Mouse (Mus musculus): ENCODE measurements around the gene Taf1c. TPM values are rescaled to one million over a fixed set of nuclear protein-coding genes. Genes with fewer than 3 reads are reported as not detected.

The Taf1c gene
- polyA plus RNA-seq, 1 experiment from 2014 or later, result 11.7 TPM

DNA sequence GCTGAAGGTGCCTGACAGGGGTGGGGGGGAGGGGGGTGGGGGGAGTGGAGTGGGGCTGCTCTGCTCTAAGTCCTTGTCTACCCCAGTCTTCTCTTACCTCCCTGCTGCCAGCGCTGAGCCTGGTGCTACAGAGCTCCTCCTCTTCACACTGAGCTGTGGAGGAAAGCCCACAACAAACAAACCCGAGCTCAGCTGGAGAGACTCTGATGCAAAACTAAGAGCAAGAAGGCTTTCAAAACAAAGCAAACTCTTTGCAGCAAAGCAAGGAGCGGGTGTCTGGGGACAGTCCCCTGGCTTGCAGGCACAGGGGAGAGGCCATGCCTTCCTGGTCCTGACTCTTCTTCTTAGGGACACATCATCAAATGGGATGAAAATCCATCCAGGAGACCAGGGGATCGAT, 35.1 kb downstream of the Taf1c start:
- no peak overlapping the region for H3K9ac ChIP-seq

DNA sequence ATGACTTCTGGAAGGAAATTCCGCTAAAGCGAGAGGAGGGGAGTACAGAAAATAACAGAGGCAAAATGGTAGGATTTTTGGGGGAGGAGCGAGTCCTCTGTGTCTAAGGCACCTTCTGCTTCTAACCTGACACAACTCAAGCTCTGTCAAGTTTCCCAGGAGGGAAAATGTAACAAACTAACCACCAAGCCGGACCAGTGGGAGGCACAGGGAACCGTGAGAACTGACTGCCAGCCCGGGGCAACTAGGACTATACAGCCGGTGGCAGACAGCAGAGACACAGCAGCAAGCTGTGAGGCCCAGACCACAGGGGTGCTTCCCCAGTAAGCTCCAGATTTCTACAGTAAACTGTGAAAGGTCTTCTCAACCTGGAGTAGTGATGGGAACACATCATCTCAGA, 36.1 kb downstream of the Taf1c start:
- Histone ChIP-seq H3K9me3 (no peaks in the 10 kb centered on the region), H3K27me3 (no peaks in the 10 kb centered on the region; the same call in 1 of the 2 replicates), H3K4me2 (no peak overlapping the region), H3K27ac (no peak overlapping the region), H3K4me1 (peaks cover 3% of the 10 kb centered on the region), H3K9ac (no peak overlapping the region), H3K4me3 (no peak overlapping the region), H3K36me3 (peaks cover 31% of the 10 kb centered on the region)
- WGBS, result 56% methylated on average over 7 of the region's 7 CpGs
- no peak for ATAC-seq (ENCODE audit: insufficient number of reproducible peaks, low FRiP score, low TSS enrichment, low read depth)

More for the DNA sequence above, 35.1 kb downstream of the Taf1c start:
- WGBS, result 38% methylated on average over 4 of the region's 4 CpGs
- Histone ChIP-seq H3K4me1 (peaks cover 11% of the 10 kb centered on the region), H3K27me3 (no peaks in the 10 kb centered on the region; the same call in 1 of the 2 replicates), H3K9me3 (no peaks in the 10 kb centered on the region), H3K27ac (no peak overlapping the region), H3K4me3 (no peak overlapping the region), H3K36me3 (peaks cover 25% of the 10 kb centered on the region), H3K4me2 (no peak overlapping the region)
- ATAC-seq (ENCODE audit: insufficient number of reproducible peaks, low FRiP score, low TSS enrichment, low read depth), result no peak

DNA sequence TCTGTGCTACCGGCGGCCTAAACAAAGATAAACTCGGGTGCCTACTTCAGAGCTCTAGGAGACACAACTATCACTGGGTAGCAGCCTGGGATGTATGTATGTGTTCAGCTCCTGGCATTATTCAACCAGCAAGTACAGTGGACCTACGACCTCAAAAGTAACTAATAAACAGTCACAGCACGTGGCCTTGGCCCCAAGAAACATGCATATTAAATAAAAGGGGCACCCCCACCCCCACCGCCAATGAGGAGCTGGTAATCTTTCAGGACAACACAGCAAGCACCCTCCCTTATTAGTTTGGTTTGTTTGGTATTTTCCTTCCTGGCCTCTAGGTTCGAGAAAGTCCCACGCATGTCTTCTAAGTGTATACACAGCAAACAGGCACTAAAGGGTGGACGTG, 36.8 kb downstream of the Taf1c start:
- no peak overlapping the region for H3K4me2 ChIP-seq

DNA sequence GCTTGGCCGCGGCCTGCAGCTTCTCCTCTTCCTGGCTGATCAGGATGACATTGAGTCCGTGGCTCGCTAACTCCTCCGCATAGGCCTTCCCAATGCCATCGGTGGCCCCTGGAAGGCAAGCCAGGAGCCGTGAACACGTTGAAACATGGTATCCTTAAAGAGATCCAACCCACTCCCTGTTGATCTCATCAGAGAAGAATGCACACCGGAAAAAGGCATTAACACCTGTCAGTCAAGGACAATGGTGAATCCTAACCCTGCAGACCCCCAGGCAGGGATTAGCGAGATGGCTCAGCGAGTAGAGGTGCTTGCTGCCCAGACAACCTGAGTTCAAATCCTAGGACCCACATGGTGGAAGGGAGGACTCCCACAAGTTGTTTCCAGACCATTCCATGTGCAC, 38.7 kb downstream of the Taf1c start:
- Histone ChIP-seq H3K4me2 (no peak overlapping the region), H3K9ac (no peak overlapping the region), H3K27ac (no peak overlapping the region), H3K4me1 (no peaks in the 10 kb centered on the region), H3K9me3 (no peaks in the 10 kb centered on the region), H3K36me3 (peaks cover 54% of the 10 kb centered on the region), H3K27me3 (no peaks in the 10 kb centered on the region), H3K4me3 (no peak overlapping the region)
- WGBS, result 71% methylated on average over 11 of the region's 11 CpGs
- ATAC-seq (ENCODE audit: insufficient number of reproducible peaks, low FRiP score, low TSS enrichment, low read depth), result no peak

More for the DNA sequence above, 36.8 kb downstream of the Taf1c start:
- no peak for ATAC-seq (ENCODE audit: insufficient number of reproducible peaks, low FRiP score, low TSS enrichment, low read depth)
- peaks cover 38% of the 10 kb centered on the region for H3K36me3 ChIP-seq
- 83% methylated on average over 9 of the region's 9 CpGs for WGBS
- H3K9me3 ChIP-seq, result no peaks in the 10 kb centered on the region
- no peak overlapping the region for H3K27ac ChIP-seq
- H3K4me3 ChIP-seq, result no peak overlapping the region
- H3K27me3 ChIP-seq, result no peaks in the 10 kb centered on the region; the same call in 1 of the 2 replicates
- H3K4me1 ChIP-seq, result no peaks in the 10 kb centered on the region
- H3K9ac ChIP-seq, result no peak overlapping the region

DNA sequence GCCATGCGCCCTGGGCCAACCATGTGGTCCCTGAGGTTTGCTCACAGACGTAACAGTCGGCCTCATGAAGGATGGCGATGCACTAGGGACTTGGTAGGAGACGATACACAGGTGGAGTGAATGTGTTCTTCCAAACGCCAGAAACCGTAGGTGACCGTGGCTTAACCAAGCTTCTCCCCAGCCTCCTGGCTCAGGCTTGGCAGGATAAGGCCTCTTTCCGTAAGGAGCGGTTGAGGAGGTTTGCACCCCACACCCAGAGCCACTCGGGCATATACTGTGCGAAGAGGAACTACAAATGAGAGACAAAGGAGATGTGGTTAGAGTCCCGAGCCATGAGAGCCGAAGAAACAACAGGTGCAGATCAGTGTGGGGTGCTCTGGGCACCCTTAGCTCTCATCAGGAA, 41.2 kb downstream of the Taf1c start:
- 92% methylated on average over 14 of the region's 14 CpGs for WGBS
- Histone ChIP-seq H3K4me3 (no peak overlapping the region), H3K9ac (no peak overlapping the region), H3K4me1 (peaks cover 12% of the 10 kb centered on the region; the same call in 1 of the 2 replicates), H3K36me3 (peaks cover 54% of the 10 kb centered on the region), H3K27ac (no peak overlapping the region), H3K9me3 (no peaks in the 10 kb centered on the region), H3K27me3 (no peaks in the 10 kb centered on the region), H3K4me2 (no peak overlapping the region)
- ATAC-seq (ENCODE audit: insufficient number of reproducible peaks, low FRiP score, low TSS enrichment, low read depth), result no peak

DNA sequence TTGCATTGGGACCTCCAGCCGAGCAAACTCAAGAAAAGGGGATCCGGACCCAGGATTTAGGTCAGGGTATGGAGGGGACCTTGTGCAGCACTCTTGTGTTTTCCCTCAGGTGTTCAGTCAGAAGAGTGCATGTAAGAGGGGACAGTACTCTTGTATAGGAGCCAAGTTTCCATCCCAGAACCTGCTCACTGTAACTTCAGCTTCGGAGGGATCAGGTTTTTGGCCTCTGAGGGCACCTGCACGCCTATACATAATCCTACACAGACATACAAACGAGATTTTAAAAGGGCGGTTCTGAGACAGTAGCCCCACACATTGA, 45.7 kb downstream of the Taf1c start:
- Histone ChIP-seq H3K27ac (peak overlapping the region; percentile 61), H3K36me3 (peaks cover 27% of the 10 kb centered on the region), H3K9me3 (no peaks in the 10 kb centered on the region), H3K27me3 (no peaks in the 10 kb centered on the region), H3K4me3 (peak overlapping the region; percentile 81; the same call in 1 of the 2 replicates), H3K9ac (0 out of 2 replicates have a peak overlapping the region, but pooled peaks have one; percentile 4), H3K4me2 (peak overlapping the region; percentile 60; the same call in 1 of the 2 replicates), H3K4me1 (peaks cover 42% of the 10 kb centered on the region)
- 85% methylated on average over 6 of the region's 6 CpGs for WGBS
- no peak for ATAC-seq (ENCODE audit: insufficient number of reproducible peaks, low FRiP score, low TSS enrichment, low read depth)

DNA sequence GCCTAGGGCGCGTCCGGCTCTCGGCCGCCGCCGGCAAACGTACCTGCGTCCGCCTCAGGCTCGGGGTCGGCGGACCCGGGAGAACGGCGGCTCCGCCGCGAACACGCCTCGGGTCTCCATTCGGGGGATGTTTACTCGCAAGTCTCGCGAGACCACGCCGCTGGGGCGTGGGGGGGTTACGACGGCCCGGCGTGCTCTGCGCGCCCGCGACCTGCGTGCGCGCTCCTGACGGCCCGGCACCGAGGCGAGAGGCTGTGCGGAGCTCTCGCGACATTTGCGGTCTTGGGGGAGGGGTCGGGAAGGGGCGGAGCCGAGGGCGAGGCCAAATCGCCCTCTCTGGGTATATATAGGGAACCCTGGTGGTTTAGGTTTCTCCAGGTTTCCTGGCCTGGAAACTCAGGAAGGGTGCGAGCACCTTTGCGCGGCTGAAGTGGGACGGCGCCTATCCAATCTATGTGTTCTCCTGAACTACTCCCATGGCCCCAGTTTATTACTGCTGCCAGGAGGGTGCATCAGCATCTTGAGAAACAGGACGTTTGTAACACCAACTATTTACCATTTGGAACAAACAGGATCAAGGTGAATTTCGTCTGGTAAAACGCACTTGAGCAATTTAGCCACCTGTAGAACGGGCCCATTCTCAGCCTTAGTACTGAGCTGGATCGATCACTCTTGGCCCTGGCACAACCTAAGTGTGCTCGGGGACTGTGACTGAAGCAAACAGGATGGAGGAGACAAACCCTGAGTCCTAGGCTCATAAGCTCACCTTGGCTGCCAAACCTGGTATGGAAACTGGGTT, 46.2 kb downstream of the Taf1c start, which contains the start of gene Mbtps1:
Gene Mbtps1, minus strand, starts transcription at position 133 of the 799 bp plus-strand sequence.
- H3K27ac ChIP-seq, result peak within 1 kb of the TSS; percentile 95
- peaks cover 43% of the 10 kb centered on the region for H3K4me1 ChIP-seq
- WGBS, result 6% methylated on average over 53 of the region's 63 CpGs
- H3K27me3 ChIP-seq, result no peaks in the 10 kb centered on the region
- peak within 1 kb of the TSS; percentile 69 for H3K4me2 ChIP-seq
- ATAC-seq (ENCODE audit: insufficient number of reproducible peaks, low FRiP score, low TSS enrichment, low read depth), result peak; percentile 97
- H3K4me3 ChIP-seq, result peak within 1 kb of the TSS; percentile 81
- no peaks in the 10 kb centered on the region for H3K9me3 ChIP-seq
- H3K9ac ChIP-seq, result peak within 1 kb of the TSS; percentile 77
- peaks cover 22% of the 10 kb centered on the region for H3K36me3 ChIP-seq

DNA sequence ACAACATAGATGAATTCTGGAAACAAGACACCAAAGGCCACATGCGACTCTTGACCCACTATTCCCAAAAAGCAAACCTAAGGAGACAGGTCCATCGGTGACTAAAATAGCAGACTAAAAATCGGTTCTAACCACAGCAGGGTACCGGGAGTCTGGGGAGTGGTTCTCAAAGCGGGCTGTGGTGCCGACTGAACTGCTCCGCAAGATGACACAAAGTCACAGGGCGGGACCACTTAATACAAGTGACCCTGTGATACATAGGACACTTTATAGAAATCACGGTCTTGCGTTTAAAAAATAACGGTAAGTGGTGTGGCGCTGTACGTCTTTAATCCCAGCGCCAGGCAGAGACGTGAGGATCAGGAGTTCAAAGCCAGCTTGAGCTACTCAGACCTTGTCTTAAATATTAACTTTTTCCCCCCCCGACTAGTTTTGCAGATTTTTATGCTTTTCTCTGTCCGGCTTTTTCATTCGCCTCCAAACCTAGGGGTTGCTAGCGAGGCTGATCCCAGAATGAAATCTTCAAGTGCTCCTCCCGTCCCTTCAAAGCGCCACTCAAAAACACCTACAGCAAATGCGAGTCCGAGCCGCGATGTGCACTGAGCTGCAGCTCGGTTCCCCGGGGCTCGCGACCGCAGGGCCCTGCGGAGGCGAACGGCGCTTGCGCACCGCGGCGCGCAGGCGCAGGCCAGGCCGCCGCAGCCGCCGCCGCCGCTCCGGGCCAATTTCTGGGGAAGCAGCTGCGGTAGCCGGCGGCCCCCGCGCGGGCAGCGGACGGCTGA, 47.0 kb downstream of the Taf1c start:
- H3K4me3 ChIP-seq, result peak overlapping the region; percentile 81
- peak overlapping the region; percentile 95 for H3K27ac ChIP-seq

DNA sequence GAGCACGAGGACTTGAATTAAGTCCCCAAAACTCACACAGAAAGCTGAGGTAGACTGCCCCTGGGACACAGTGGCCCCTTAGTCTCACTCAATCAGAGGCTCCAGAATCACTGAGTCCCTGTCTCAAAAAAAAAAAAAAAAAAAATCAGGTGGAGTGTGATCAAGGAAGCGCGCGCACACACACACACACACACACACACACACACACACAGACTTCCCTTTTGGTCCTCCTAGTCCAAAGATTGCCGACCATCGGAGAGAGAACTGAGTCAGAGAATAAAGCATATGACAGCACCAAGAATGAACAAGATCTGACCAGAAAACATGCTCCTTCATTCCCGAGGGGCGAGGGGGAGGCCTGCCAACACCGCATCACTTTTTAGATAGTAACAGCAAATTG, 47.9 kb downstream of the Taf1c start:
- Histone ChIP-seq H3K9ac (peak overlapping the region; percentile 77; the same call in 1 of the 2 replicates), H3K4me3 (peak overlapping the region; percentile 81), H3K4me1 (peaks cover 56% of the 10 kb centered on the region), H3K36me3 (peaks cover 5% of the 10 kb centered on the region), H3K27ac (no peak overlapping the region), H3K9me3 (no peaks in the 10 kb centered on the region), H3K27me3 (no peaks in the 10 kb centered on the region), H3K4me2 (peak overlapping the region; percentile 69)
- WGBS, result 72% methylated on average over 9 of the region's 9 CpGs
- ATAC-seq (ENCODE audit: insufficient number of reproducible peaks, low FRiP score, low TSS enrichment, low read depth), result no peak

More for the DNA sequence above, 47.0 kb downstream of the Taf1c start:
- H3K9me3 ChIP-seq, result no peaks in the 10 kb centered on the region
- WGBS, result 1% methylated on average over 55 of the region's 55 CpGs
- peak overlapping the region; percentile 69 for H3K4me2 ChIP-seq
- peak overlapping the region; percentile 77 for H3K9ac ChIP-seq
- peak; percentile 89 for ATAC-seq (ENCODE audit: insufficient number of reproducible peaks, low FRiP score, low TSS enrichment, low read depth)
- H3K36me3 ChIP-seq, result peaks cover 14% of the 10 kb centered on the region
- no peaks in the 10 kb centered on the region for H3K27me3 ChIP-seq
- H3K4me1 ChIP-seq, result peaks cover 49% of the 10 kb centered on the region

DNA sequence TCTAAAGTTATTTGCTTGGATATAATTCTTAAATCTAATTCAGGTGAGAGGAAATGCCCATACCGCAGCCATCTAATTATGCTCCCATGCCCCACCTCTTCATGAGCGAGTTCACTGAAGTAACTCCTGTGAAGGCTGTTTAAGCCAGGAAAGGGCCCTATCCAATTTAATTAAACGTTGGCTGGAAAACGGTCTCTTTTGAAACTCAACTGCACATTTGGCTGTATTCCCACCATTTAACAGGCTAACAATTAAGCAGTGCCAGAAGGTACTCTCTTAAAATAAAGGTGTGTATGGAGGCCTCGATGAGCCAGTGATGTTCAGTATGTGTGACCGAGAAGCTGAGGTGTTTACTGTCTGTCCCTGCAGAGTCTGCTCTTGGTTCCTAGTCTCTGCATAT, 49.2 kb downstream of the Taf1c start:
- ATAC-seq (ENCODE audit: insufficient number of reproducible peaks, low FRiP score, low TSS enrichment, low read depth), result no peak
- H3K9ac ChIP-seq, result no peak overlapping the region
- H3K9me3 ChIP-seq, result no peaks in the 10 kb centered on the region
- H3K4me3 ChIP-seq, result no peak overlapping the region
- no peaks in the 10 kb centered on the region for H3K27me3 ChIP-seq
- WGBS, result 48% methylated on average over 6 of the region's 6 CpGs
- no peak overlapping the region for H3K27ac ChIP-seq
- H3K4me1 ChIP-seq, result peaks cover 63% of the 10 kb centered on the region
- no peaks in the 10 kb centered on the region for H3K36me3 ChIP-seq
- no peak overlapping the region for H3K4me2 ChIP-seq

DNA sequence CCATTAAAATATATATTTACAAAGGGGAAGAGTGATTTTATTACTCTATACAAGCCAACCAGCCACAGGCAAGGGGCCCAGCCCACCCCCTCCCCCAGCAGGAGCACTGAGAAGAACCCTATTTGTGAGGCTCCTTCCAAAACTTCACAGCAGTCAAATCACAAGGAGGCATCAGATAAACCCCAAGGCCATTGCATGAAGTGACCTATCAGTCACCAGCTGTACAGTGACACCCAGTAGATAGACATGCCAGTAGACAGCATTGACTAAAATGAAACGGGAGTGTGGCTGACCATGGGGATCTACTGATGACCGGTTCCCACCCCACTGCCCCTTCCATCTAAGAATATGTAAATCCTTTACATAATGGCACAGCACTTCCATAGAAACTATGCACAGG, 52.1 kb downstream of the Taf1c start:
- no peak for ATAC-seq (ENCODE audit: insufficient number of reproducible peaks, low FRiP score, low TSS enrichment, low read depth)
- H3K9ac ChIP-seq, result no peak overlapping the region
- 79% methylated on average over 2 of the region's 2 CpGs for WGBS
- H3K4me3 ChIP-seq, result no peak overlapping the region
- H3K4me1 ChIP-seq, result peaks cover 52% of the 10 kb centered on the region
- H3K36me3 ChIP-seq, result no peaks in the 10 kb centered on the region
- H3K27me3 ChIP-seq, result no peaks in the 10 kb centered on the region
- no peak overlapping the region for H3K4me2 ChIP-seq
- no peaks in the 10 kb centered on the region for H3K9me3 ChIP-seq
- 0 out of 2 replicates have a peak overlapping the region, but pooled peaks have one; percentile 38 for H3K27ac ChIP-seq

All from limb, embryonic 15.5 days (tissue).